Mouse (Mus musculus): ENCODE measurements at regions not wholly inside any gene's neighbourhood (a gene's known extent, or its start where the extent isn't known, plus 50 kb on each side); places are given as distances from the start of the nearest gene placed in this dataset.

GRCm38 (mm10) chr12:112288786-112289185 lies 142.8 kb downstream of the Kif26a start:
- Histone ChIP-seq H3K4me1 (replicated peaks; ENCODE audit: low read depth, low read length) (peaks cover 21% of the 10 kb centered on the region), H3K9me3 (ENCODE audit: low read length) (no peaks in the 10 kb centered on the region), H3K36me3 (ENCODE audit: insufficient read depth, low read length) (no peaks in the 10 kb centered on the region), H3K4me3 (replicated peaks; ENCODE audit: low read length) (no peak overlapping the region), H3K27me3 (ENCODE audit: insufficient read depth, low read length) (peaks cover 29% of the 10 kb centered on the region)
- no peak for TF ChIP-seq CTCF (conservative IDR thresholded peaks at IDR 0.05; ENCODE audit: low read length)
- no peak for TF ChIP-seq NANOG (IDR thresholded peaks at IDR 0.05; ENCODE audit: borderline replicate concordance, low read length)
- no peak for TF ChIP-seq POU5F1 (IDR thresholded peaks at IDR 0.05; ENCODE audit: borderline replicate concordance, low read length)

GRCm38 (mm10) chr12:112290299-112290698 lies 144.3 kb downstream of the Kif26a start:
- Histone ChIP-seq H3K4me1 (replicated peaks; ENCODE audit: low read depth, low read length) (peaks cover 13% of the 10 kb centered on the region), H3K27me3 (ENCODE audit: insufficient read depth, low read length) (peaks cover 30% of the 10 kb centered on the region), H3K4me3 (replicated peaks; ENCODE audit: low read length) (no peak overlapping the region), H3K36me3 (ENCODE audit: insufficient read depth, low read length) (no peaks in the 10 kb centered on the region), H3K9me3 (ENCODE audit: low read length) (no peaks in the 10 kb centered on the region)
- no peak for TF ChIP-seq NANOG (IDR thresholded peaks at IDR 0.05; ENCODE audit: borderline replicate concordance, low read length)
- no peak for TF ChIP-seq POU5F1 (IDR thresholded peaks at IDR 0.05; ENCODE audit: borderline replicate concordance, low read length)
- no peak for TF ChIP-seq CTCF (conservative IDR thresholded peaks at IDR 0.05; ENCODE audit: low read length)

GRCm38 (mm10) chr12:112291748-112292561 lies 145.9 kb downstream of the Kif26a start:
- Histone ChIP-seq H3K36me3 (ENCODE audit: insufficient read depth, low read length) (no peaks in the 10 kb centered on the region), H3K4me3 (replicated peaks; ENCODE audit: low read length) (no peak overlapping the region), H3K4me1 (replicated peaks; ENCODE audit: low read depth, low read length) (peaks cover 8% of the 10 kb centered on the region), H3K9me3 (ENCODE audit: low read length) (no peaks in the 10 kb centered on the region), H3K27me3 (ENCODE audit: insufficient read depth, low read length) (peaks cover 26% of the 10 kb centered on the region)
- TF ChIP-seq POU5F1 (IDR thresholded peaks at IDR 0.05; ENCODE audit: borderline replicate concordance, low read length) (no peak), NANOG (IDR thresholded peaks at IDR 0.05; ENCODE audit: borderline replicate concordance, low read length) (no peak), CTCF (conservative IDR thresholded peaks at IDR 0.05; ENCODE audit: low read length) (no peak)

GRCm38 (mm10) chr12:112293105-112293504 lies 147.1 kb downstream of the Kif26a start:
- TF ChIP-seq CTCF (conservative IDR thresholded peaks at IDR 0.05; ENCODE audit: low read length): no peak
- TF ChIP-seq POU5F1 (IDR thresholded peaks at IDR 0.05; ENCODE audit: borderline replicate concordance, low read length): no peak
- no peak for TF ChIP-seq NANOG (IDR thresholded peaks at IDR 0.05; ENCODE audit: borderline replicate concordance, low read length)
- H3K36me3 ChIP-seq (ENCODE audit: insufficient read depth, low read length): no peaks in the 10 kb centered on the region

GRCm38 (mm10) chr12:112295337-112295941 lies 149.4 kb downstream of the Kif26a start:
- Histone ChIP-seq H3K36me3 (ENCODE audit: insufficient read depth, low read length) (no peaks in the 10 kb centered on the region), H3K4me3 (replicated peaks; ENCODE audit: low read length) (no peak overlapping the region), H3K27me3 (ENCODE audit: insufficient read depth, low read length) (peaks cover 36% of the 10 kb centered on the region), H3K9me3 (ENCODE audit: low read length) (no peaks in the 10 kb centered on the region), H3K4me1 (replicated peaks; ENCODE audit: low read depth, low read length) (no peaks in the 10 kb centered on the region)
- no peak for TF ChIP-seq NANOG (IDR thresholded peaks at IDR 0.05; ENCODE audit: borderline replicate concordance, low read length)
- TF ChIP-seq POU5F1 (IDR thresholded peaks at IDR 0.05; ENCODE audit: borderline replicate concordance, low read length): no peak
- no peak for TF ChIP-seq CTCF (conservative IDR thresholded peaks at IDR 0.05; ENCODE audit: low read length)

More at GRCm38 (mm10) chr12:112293105-112293504, 147.1 kb downstream of the Kif26a start:
- peaks cover 28% of the 10 kb centered on the region for H3K27me3 ChIP-seq (ENCODE audit: insufficient read depth, low read length)
- H3K4me1 ChIP-seq (replicated peaks; ENCODE audit: low read depth, low read length): peaks cover 4% of the 10 kb centered on the region
- H3K9me3 ChIP-seq (ENCODE audit: low read length): no peaks in the 10 kb centered on the region
- H3K4me3 ChIP-seq (replicated peaks; ENCODE audit: low read length): no peak overlapping the region

- Histone ChIP-seq H3K9me3 (ENCODE audit: low read length) (no peaks in the 10 kb centered on the region), H3K4me1 (replicated peaks; ENCODE audit: low read depth, low read length) (no peaks in the 10 kb centered on the region; the same call in 1 of the 2 replicates), H3K27me3 (ENCODE audit: insufficient read depth, low read length) (peaks cover 47% of the 10 kb centered on the region), H3K4me3 (replicated peaks; ENCODE audit: low read length) (no peak overlapping the region), H3K36me3 (ENCODE audit: insufficient read depth, low read length) (no peaks in the 10 kb centered on the region)
- TF ChIP-seq CTCF (conservative IDR thresholded peaks at IDR 0.05; ENCODE audit: low read length) (no peak), NANOG (IDR thresholded peaks at IDR 0.05; ENCODE audit: borderline replicate concordance, low read length) (no peak), POU5F1 (IDR thresholded peaks at IDR 0.05; ENCODE audit: borderline replicate concordance, low read length) (no peak)
Measured at GRCm38 (mm10) chr12:112298521-112298920, 152.5 kb downstream of the Kif26a start.

GRCm38 (mm10) chr12:112299089-112299488 lies 153.1 kb downstream of the Kif26a start:
- Histone ChIP-seq H3K27me3 (ENCODE audit: insufficient read depth, low read length) (peaks cover 44% of the 10 kb centered on the region), H3K4me3 (replicated peaks; ENCODE audit: low read length) (no peak overlapping the region), H3K4me1 (replicated peaks; ENCODE audit: low read depth, low read length) (no peaks in the 10 kb centered on the region; the same call in 1 of the 2 replicates), H3K9me3 (ENCODE audit: low read length) (no peaks in the 10 kb centered on the region), H3K36me3 (ENCODE audit: insufficient read depth, low read length) (no peaks in the 10 kb centered on the region)
- TF ChIP-seq NANOG (IDR thresholded peaks at IDR 0.05; ENCODE audit: borderline replicate concordance, low read length) (no peak), POU5F1 (IDR thresholded peaks at IDR 0.05; ENCODE audit: borderline replicate concordance, low read length) (no peak), CTCF (conservative IDR thresholded peaks at IDR 0.05; ENCODE audit: low read length) (no peak)

- H3K4me3 ChIP-seq (replicated peaks; ENCODE audit: low read length): no peak overlapping the region
- no peaks in the 10 kb centered on the region; the same call in 1 of the 2 replicates for H3K4me1 ChIP-seq (replicated peaks; ENCODE audit: low read depth, low read length)
- no peaks in the 10 kb centered on the region for H3K9me3 ChIP-seq (ENCODE audit: low read length)
- TF ChIP-seq POU5F1 (IDR thresholded peaks at IDR 0.05; ENCODE audit: borderline replicate concordance, low read length): no peak
- TF ChIP-seq NANOG (IDR thresholded peaks at IDR 0.05; ENCODE audit: borderline replicate concordance, low read length): no peak
- no peak for TF ChIP-seq CTCF (conservative IDR thresholded peaks at IDR 0.05; ENCODE audit: low read length)
- peaks cover 44% of the 10 kb centered on the region for H3K27me3 ChIP-seq (ENCODE audit: insufficient read depth, low read length)
- H3K36me3 ChIP-seq (ENCODE audit: insufficient read depth, low read length): no peaks in the 10 kb centered on the region
Measured at GRCm38 (mm10) chr12:112299603-112300002, 153.6 kb downstream of the Kif26a start.

All from E14TG2a.4 (cell line).